Mouse (Mus musculus): ENCODE measurements at regions not wholly inside any gene's neighbourhood (a gene's known extent, or its start where the extent isn't known, plus 50 kb on each side); places are given as distances from the start of the nearest gene placed in this dataset.

DNA sequence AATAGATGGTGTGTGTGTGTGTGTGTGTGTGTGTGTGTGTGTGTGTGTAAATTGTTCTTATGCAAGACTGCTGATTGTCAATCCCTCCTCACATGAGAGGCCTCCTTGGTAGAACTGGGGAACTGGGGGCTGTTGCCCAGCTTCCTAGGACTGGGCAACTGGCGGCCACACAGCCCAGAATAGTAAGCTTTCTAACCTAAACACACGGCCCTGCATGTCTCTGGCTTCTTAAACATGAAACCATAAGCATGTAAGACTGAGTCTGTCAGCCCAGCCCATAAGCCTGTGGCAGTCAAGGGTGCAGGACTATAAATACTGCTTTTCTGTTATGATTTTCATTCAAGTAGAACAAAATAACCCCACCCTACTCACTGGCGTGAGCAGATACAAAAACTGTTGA lies 60.7 kb downstream of the Ifng start:
- DNase-seq (ENCODE audit: low spot score in 2 of 2): no peak

DNA sequence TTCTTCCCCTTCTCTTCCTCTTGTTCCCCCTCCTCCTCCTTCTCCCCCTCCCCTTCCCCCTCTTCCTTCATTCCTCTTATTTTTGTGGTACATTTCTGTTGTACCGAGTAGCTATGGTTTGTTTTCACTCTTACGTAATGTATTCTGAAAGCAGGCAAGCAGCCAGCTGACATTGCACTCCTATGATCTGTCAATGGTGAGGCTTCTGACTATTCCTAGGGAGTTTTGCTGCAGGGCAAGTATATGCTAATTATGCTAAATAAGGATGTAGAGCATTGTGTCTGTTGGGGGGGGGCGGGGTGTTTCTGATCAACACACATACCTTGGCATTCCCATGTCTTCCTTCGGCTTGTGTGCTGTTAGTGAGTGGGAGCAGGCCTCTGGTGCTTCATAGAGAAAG lies 64.0 kb downstream of the Ifng start:
- DNase-seq (ENCODE audit: low spot score in 2 of 2): no peak

DNA sequence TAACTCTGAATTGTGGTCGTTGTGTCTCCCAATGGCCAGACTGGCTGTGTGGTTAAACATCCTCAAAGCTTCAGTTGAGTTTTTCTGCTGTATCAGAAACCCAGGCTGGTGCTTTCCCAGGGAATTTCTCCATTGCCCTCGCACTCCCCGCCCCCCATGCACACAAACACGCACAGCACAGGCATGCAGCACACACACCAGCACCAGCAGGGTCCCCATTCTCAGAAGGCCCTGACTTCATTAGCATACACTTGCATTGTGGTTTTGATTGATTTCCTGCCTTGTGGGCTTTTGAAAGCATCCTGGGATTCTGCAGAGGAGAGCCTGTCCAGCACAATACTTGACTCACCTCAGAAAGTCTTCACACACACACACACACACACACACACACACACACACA lies 65.3 kb downstream of the Ifng start:
- DNase-seq (ENCODE audit: low spot score in 2 of 2): no peak

DNA sequence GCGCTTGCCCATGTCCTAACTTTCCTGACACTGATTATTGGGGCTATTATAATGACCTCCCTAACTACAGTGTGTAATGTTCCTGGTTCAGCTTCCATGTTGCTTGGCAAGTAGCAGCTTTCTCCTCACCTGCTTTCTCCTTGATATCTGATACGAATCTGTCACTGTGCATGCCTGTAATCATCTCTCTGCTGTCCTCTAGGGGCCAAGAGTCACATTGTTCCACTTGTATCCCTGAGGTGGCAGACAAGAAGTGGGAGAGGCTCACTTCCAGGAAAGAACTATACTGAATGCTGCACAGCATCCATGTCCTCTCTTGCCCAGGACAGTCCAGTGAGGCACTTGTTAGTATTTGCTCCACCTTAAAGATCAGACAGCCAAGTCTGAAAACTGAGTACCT lies 66.8 kb downstream of the Ifng start:
- DNase-seq (ENCODE audit: low spot score in 2 of 2): peak in 1 of 2 experiments; percentile 23

DNA sequence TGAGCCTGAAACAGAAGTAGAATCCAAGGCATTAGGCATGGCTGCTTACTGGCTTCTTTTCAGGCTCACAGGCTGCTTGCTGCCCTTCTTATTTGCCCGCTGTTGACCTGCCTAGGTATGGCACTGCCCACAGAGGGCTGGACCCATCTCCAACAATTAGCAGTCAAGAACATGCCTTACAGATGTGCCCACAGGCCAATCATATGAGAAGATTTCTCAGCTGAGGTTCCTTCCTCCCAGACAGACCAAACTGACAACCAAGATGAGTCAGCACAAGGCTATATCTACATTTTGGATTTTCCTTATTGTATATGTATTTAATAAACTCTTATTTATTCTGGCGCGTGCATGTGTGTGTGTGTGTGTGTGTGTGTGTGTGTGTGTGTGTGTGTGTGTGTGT lies 76.0 kb downstream of the Ifng start:
- no peak for DNase-seq (ENCODE audit: low spot score in 2 of 2)

DNA sequence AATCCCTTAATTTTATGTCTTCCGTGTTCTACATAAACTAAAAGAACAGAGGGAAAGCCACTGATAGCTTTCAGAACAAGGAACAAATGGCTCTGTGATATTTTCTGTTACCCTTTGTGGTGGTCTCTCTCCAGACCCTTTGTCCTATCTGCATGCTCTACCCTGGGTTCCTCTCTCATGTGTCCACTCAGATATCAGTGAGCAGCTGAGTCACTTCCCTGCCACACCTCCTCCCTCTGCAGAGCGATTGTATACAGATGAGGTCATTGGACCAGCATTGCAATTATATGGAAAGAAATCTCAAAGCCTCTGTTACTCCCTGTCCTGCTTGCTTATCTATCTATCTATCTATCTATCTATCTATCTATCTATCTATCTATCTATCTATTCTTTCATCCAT lies 77.1 kb downstream of the Ifng start:
- DNase-seq (ENCODE audit: low spot score in 2 of 2): no peak

DNA sequence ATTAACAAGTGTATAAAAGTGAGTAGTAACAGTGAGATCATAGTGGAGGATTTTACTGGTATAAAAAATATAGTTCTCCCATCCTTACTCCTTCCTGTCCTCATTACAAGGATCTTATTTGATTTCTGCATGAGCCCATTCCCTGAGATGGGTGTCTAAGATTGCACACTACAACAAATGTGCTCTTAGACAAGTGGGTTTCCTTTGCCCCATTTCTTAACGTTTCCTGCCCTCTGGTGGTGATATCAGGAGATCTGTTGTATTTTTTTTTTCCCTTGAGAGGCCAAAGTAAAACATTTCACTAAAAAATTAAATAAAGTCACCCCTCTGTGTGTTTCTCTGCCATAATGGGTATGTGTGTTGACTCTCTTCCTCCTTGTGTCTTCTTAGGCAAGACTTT lies 105.1 kb downstream of the Ifng start:
- no peak for DNase-seq (ENCODE audit: low spot score in 2 of 2)

DNA sequence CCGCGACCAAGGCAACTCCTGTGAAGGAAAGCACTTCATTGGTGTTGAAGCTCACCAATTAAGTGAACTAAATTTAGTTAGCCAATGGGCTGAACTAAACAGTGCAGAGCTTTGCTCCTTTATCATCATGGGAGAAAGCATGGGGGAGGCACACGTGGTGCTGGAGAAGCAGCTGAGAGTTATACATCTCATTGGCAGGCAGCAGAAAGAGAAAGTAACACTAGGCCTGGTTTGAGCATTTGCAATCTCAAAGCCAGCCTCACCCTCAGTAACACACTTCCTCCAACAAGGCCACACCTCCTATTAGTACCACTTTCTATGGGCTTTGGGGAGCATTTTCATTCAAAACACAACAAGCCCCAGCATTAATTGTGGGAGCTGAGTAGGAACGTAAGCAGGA lies 109.4 kb downstream of the Ifng start:
- no peak for DNase-seq (ENCODE audit: low spot score in 2 of 2)

DNA sequence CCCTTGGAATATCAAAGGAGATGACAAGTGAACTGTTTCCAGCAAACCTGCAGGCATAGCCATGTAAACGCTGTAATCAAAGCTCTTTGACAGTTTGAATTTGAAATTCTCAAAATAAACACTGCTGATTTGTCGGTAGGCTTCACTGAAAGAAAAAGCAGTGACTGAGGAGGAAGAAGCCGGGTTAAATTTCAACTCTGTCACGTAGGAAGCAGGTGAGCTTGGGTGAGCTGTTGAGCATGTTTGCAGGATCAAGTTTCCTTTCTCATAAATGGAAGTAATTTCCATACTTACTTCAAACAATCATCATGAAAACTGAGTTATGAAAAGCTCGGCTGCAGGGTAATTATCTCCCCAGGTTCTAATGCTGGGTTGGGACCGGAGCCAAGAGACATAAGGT lies 118.0 kb downstream of the Ifng start:
- DNase-seq (ENCODE audit: low spot score in 2 of 2): no peak

DNA sequence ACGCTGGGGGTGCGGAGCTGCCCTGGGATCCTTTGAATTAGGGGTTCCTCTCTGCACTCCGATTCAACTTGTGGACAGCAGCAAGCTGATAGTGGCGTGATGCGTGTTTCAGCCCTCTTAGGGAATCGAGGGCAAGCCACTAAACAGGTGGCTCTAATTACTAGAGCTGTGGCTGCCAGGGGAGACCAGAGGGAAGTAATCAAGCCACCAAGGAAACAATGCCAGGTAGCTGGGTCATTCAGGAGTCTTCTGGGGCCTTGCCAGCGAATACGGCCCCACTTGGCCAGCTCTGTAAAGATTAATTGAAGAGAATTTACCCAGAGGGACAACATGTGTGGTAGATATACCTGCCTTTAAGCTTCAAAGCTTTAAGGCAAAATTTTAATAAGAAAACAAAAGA lies 123.2 kb downstream of the Ifng start:
- no peak for DNase-seq (ENCODE audit: low spot score in 2 of 2)

DNA sequence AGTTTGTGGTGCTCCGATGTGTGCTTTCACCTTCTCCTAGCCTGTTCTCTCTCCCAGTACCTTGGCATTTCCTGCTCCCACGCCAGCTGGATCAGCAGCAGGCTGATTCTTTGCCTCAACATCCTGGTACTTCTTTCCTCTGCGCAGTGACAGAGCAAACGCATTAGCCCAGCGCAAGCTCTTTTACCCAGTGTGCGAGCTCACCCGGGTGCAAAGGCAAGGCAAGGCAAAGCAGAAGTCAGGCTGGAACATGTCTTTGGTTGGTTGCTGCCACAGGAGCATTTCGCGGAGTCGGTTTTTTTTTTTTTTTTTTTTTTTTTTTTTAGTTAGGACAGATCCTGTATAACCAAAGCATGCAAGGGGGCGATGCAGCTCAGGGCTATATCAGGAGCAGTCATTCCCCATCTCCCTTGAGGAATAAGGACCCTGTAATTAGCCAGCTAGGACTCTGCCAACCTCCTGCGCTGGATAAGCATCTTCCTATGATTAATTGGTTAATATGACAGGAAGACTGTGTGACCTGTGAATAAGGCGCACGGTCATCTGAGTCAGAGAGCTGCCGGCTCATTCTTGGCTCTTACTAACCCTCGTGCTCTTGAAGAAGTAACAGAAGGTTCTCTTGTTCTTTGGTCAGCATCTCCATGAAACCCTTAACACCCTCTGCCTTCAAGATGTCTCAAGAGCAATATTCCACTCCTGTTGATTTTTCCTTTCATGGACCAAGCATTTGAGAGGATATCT lies 123.9 kb downstream of the Ifng start:
- DNase-seq (ENCODE audit: low spot score in 2 of 2): no peak

DNA sequence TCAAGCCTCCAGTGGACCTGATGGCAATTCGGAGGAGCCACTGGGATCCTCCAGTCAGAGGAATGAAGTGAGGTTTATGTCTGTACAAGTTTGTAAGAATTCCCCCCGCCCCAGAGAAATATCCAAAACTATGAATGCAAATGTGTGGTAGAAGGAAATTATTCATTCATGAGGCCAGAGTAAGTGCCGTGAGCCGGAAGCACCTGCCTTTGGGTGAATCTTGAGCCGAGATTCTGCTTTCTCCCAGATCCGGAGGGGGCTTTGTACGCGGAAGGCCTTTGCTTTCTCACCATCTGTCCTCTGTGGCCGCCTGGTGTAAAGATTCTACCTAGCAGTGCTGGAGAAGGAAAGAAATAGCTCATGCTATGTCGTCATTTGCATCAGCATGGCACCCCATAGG lies 127.8 kb downstream of the Ifng start:
- DNase-seq (ENCODE audit: low spot score in 2 of 2): no peak

DNA sequence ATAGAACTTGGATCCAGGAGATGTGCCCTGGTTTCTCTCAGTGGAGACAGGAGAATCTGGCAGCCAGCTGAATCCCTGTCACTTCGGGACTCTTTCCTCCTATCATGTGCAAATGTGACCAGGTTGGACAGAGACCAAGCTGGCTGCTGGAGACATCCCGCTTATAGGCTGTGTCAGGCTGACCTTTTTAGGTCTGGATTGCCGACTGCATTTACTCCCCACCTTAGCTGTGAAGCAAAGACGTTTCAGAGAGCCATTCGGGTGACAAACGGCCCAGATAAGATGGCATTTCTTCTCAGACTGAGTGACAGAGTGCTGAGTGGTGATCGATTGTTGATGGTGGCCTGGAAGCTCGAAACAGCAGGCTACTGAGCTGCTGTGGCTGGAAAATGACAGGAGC lies 128.6 kb downstream of the Ifng start:
- DNase-seq (ENCODE audit: low spot score in 2 of 2): no peak

DNA sequence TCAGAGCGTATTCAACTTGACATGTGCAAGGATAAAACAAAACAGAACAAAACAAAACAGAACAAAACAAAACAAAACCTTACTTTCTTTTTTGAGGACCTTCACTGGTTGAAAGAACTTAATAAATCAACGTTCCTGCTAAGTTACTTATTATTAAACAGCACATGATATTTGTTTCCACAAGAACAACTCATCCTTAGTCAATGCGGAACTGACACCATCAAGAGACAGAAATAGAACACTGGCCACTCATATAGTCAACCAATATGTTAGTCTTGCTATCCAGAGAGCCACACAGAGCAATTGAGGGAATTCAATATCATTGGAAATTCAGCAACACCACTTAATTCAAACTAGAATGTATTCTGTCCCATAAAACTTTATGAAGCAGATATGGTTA lies 132.4 kb downstream of the Ifng start:
- DNase-seq (ENCODE audit: low spot score in 2 of 2): no peak

DNA sequence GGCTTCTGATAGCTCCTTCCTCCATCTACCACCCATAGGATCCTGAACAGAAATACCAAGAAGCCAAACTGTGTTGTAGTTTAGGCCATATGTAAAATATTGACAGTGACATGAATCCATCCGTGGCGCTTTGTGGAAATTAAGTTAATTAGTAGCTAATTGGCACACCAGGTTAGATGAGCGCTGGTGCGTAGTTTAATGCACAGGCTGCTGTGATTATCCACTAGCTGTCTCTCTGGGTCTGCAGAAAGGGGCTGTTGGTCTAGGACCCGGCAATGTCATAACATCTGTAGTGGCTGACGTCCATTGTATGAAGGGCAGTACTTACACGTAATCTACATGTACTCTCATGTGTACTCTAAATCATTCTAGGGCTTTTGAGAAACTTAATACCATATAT lies 134.7 kb downstream of the Ifng start:
- DNase-seq (ENCODE audit: low spot score in 2 of 2): no peak

DNA sequence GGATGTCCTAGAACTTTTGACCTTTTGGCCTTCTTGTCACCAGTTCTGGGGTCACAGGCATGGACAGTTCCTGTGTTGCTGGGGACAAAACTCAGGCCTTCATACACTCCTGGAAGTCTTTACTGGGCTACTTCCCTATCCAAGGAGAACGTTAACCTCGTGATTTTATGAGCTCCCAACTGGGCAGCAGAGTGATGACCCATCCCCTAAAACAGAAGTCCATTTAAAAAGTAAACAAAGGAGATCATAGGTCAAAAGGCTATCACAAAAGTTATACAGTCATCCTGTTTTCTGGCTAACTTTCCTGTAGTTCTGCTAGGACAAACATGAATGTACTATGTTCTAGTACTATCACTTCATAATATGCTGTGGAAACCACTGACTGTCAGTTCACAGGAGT lies 140.5 kb downstream of the Ifng start:
- no peak for DNase-seq (ENCODE audit: low spot score in 2 of 2)

DNA sequence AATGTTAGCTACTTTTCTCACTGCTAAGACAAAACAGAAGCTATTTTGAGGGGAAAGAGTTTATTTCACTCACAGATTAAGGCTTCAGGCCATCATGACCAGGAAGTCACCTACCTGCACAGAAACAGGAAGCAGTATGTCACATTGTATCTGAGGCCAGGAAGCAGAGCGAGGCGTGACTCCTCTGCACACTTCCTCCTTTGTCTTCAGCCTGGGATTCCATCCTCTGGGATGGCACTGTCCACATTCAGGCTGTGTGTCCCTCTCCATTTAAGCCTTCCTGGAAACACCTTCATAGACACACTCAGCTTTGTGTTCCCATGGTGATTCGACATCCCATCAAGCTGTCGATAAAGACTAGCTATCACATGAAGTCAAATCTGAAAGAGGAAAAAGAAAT lies 145.0 kb downstream of the Ifng start:
- DNase-seq (ENCODE audit: low spot score in 2 of 2): no peak

DNA sequence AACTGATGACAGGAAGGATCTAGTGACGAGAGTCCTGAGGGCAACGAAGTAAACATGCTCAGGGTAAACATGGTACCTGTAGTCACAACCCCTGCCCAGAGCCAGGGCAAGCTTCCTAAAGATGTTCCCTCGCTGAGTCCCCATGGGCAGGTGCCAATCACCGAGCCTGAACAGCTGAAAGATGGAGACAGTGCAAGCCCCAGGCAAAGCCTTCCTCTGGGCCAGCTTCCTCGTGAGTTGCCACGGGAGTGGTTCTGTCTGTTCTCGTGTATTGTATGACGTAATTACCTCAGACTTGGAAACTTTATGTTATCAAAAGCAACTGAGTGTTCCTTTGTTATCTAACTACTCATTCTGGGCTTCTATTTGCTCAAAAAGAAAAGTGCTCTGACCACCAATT lies 147.4 kb downstream of the Ifng start:
- DNase-seq (ENCODE audit: low spot score in 2 of 2): no peak

DNA sequence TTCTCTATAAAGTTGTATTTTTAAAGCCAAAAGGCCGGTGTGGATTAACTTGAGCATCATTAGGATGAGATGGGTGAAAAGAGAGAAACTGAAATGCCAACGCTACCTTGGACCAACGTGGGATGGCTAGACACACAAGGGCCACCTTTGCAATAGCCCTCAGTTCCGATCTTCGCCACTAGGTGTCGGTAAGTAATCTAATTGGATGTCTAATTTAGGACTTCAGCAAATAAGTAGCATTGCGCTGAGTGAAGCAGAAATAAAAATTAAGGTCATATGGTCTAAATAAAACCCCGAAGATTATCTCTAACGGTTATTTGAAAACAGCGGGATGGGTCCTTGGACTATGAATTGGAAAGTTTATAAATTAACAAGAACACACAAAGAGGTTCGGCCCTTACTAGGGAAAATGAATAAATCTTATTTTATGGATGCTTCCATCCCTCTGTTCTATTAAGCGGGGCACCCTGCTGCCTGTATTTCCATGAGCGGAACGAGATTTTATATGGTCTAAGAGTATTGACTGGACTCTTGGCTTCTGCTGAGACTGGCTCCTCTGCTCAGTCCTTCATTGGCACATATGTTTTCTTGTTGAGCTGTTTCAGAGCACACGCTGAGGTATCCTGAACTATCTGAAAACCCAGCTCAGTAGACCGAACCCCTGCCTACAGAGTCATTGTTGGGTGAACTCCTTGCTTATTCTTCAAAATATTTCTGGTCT lies 152.0 kb downstream of the Ifng start:
- peak; percentile 32 to 85 for DNase-seq (ENCODE audit: low spot score in 2 of 2)

DNA sequence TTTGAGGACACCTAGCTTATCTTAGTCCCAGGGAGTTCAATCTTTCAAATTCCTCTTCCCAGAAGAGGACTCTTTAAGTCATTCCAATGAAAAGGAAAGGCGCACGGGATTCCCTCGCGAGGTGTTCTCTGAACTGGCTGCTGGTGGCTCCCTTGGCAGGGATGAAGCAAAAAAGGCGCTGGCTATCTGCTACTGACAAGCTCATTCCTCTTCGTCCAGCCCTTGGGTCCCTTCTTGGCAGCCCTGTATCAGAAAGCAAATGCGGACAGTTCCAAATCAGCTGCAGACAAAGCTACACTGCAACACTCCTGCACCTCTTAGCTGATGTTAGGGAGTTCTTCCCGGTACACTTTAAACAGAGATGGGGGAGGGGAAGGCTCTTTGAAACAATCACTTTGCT lies 155.4 kb downstream of the Ifng start:
- no peak for DNase-seq (ENCODE audit: low spot score in 2 of 2)

DNA sequence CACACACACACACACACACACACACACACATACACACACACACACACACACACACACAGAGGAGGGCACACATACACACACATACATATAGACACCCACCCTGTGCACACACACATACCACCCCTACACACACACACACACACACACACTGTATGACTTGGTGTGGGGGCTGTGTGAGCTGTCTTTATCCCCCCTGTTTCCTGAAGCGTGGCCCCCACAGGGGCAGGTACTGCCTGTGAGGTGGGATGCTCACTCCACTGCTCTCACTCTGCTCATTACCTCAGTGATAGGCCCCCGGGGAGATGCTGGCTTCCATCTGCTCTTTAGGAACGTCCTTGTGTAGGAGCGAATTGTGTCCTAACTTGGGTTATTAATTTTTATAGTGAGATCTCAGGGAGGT lies 157.7 kb downstream of the Ifng start:
- DNase-seq (ENCODE audit: low spot score in 2 of 2): no peak

DNA sequence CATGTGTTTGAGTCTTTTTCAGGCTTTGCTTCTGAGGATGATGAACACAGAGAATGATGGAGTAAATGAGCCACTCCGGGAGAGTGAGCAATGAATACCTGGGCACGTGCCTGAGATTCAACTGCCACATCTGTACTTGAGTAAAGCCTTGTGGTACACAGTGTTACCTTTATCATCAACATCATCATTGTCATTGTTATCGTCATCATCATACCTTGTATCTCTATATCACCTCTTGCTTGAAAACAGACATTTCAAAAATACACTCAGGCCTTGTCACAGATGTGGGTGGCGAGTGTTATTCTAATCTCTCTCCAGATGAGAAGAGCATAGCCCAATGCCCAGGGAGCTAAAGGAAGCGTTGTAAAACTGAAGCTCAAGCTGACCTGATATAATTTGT lies 158.4 kb downstream of the Ifng start:
- no peak for DNase-seq (ENCODE audit: low spot score in 2 of 2)

DNA sequence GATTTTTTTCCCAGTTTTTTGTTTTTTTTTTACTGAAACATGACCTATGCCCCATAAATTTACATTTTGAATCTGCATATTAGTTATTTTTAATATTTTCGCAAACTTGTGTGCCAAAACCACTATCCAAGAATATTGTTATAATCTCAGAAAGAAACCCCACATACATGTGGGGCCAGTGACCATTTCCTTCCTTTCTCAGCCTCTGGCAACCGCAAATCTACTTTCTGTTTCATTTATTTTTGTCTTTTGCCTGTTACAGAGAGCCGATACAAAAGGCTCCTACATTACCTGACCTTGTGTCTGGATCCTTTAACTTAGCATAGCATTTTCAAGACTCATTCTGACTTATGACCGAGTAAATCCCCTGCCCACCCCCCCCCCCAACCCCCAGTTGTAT lies 158.8 kb downstream of the Ifng start:
- no peak for DNase-seq (ENCODE audit: low spot score in 2 of 2)

DNA sequence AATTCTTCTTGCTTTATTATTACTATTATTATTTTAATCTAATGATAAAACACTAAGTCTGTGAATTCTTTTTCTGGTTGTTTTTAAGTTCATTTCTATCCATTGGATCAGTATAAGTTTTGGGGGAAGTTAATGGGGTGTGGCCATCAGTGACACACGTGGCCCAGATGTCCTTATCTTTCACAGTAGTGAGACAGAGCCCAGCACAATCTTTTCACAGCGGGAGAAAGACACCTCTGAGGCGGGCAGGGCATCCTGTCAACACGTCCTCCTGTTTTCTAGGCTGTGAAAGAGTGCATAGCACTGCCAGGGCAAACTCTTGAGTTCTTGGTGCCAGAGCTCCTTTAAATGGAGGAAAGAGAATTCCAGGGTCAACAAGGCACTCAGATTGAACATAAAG lies 162.1 kb downstream of the Ifng start:
- no peak for DNase-seq (ENCODE audit: low spot score in 2 of 2)

All from frontal cortex, postnatal 14 days (tissue).